Mouse (Mus musculus): ENCODE results near the gene Etv6.

Gene Etv6

DNA sequence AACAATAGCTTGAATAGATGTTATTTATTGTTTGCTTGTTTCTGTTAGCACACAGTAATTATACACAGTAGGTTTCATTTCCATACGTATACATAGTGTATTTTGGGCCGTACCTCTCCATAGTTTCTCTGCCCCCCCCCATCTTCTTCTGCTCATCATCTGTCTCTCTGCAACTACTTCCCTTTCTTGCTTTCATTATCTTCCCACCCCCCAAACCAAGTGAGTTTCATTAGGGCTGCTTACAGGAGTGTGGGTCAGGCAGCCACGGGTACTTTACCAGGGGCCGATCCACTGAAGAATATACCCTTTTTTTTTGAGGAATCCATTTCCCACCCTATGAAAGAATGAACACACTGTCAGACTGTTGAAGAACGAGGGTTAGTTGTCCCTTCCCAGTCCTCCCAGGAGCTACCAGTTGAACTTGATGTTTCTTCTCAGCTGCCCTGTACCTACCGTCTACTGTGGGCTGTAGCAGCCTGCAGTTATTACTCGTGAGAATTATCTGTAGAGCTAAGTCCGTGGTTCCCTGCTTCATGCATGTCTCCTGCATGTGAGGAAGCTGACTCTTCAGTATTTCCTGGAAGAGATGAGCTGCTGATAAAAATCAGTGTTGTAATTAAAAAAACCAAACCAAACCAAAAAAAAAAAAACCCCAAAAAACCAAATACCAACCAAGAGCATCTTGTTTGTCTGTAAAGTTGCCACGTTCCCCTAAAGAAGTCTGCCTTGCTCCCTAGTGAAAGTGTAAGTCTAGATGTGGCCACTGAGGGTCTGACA, 9.8 kb downstream of the Etv6 start:
- no peak for DNase-seq

DNA sequence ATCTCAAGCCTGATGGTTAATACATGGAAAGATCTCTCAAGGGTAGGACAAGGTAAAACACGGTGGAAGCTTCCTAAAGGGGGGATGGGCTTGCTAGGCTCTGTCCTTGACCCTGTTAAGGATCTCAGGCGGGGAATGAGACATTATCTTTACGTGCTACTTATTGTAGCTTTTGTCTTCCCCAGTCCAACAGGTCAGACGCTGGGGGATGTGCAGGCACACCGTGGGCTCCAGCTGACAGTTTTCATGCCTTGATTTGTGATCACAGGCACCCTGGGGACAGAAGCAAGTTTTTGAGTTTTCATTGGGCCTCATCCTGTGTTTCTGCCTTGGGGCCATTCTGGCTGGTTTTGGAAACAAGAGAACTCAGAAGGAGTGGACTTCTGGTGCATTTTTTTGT, 10.6 kb downstream of the Etv6 start:
- no peak for DNase-seq

DNA sequence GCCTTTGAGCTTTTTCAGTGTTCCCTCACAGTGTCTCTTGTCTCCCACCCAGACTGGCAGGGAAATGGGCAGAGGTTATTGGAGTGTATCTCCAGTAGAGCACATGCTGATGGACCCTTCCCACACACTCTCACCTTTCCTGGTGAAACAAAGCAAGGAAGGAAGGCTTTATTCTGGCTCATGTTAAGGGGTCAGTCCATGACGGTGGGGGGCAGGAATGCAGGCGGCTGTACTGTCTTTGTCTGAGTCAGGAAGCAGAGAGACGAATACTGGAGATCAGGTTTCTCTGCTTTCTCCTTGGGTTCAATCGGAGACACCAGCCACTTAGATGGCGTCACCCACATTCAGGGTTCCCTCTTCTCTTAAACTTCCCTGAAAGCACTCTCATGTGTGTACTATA, 11.7 kb downstream of the Etv6 start:
- no peak for DNase-seq

DNA sequence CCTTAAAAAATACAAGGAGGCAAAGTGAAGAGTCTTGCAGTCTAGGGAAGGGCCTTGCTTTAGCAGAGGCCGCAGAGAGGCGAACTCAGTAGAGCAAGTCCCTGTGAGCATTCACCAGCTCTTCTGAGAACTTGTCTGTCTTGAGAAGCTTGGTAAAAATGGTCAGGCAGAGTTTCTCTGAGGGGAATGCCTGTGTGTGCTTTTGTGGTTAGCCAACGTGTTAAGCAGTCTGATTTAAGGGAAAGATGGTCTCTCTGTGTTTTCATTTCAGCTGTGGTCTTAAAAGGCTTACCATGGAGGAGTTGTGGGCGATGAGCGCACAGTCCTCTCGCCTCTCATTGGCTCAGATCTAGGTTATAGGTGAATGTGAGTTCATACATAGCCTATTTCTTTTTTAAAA, 12.5 kb downstream of the Etv6 start:
- DNase-seq = no peak

DNA sequence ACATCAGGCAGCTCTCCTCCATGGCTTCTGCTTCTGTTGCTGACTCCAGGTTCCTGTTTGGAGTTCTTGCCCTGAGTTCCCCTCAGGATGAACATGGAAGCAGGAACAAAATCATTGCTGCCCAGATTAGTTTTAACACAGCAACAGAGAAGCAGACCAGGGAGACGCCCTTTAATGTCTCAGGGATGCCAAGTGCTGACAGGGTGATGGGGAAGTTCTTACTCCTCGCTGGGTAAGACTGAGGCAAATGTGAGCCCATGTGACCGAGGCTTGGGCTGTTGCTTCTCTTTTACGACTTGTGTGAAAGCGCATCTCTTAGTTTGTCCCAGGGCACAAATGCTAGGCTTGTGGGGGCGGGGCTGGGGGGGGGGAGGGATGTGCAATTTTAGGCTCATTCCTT, 13.5 kb downstream of the Etv6 start:
- no peak for DNase-seq

DNA sequence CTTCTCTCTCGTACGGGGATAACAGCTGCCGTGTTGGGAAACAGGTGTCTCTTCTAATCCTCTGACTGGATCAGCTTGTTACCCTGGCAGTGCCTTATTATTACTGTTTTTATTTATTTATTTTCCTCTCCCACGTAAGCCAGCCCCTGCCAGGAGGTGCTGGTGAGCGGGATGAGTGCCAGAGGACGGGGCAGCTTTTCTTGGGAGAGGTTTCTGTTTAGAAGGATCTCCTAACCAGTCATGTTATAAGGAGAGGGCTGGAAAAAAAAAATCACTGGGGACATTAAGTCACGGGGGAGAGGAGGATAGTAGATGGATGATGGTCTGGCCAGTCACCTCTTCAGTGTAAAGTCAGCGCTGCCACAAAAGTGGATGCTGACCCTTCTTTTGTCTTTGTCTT, 15.0 kb downstream of the Etv6 start:
- DNase-seq = no peak

DNA sequence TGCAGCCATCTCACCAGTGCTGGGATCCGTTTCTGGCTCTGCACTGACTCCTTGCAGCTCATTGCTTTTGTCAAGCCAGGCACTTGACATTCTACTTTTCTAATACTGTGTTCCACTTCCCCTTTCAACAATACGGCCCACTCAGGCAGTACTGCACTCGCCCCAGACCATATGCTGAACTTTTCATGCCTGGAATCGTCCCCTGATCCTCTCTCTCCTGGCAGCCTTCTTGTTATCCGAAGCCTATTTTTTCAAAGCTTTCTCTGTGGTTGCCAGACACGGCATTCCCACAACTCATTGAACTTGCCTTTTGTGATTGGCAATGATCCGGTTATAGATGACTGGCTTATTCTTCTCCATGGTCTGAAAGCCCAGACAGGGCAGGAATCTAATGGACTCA, 16.4 kb downstream of the Etv6 start:
- DNase-seq = no peak

DNA sequence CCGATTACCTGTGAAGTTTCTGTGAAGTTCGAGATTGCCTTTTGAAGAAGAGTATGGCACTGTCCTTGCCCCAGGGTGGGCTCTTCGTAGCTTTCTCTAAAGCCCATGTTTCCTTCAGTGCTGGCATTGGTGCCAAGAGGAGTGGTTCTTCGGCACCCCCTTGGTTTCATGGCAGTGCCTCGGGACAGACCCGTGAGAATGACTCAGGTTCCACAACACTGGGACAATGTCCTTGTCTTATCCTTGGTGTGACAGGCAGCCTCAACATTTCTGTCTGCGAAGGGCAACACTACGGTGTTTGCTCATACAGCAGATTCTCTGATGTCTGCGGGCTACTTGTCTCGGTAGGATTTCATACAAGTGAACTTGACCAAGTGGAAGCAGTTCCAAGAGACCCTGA, 17.6 kb downstream of the Etv6 start:
- DNase-seq = no peak

DNA sequence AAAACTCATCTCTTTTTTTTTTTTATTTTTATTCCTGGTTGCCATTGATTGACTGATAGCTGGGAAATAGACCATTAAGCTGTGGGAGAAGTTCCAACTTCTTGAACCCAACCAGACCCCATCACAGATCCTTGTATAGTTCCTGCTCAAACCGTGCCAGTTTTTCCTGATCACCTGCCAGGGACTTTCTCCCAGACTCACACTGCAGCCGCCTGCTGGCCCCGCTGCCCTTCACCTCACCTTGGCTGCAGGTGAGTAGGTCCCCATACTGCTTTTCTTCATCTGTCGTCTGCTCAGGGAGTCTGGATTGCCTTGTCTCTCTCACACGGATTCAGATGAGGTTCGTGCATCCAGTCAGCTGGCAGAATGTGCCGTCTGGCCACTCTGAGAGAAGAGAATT, 18.1 kb downstream of the Etv6 start:
- DNase-seq = no peak

DNA sequence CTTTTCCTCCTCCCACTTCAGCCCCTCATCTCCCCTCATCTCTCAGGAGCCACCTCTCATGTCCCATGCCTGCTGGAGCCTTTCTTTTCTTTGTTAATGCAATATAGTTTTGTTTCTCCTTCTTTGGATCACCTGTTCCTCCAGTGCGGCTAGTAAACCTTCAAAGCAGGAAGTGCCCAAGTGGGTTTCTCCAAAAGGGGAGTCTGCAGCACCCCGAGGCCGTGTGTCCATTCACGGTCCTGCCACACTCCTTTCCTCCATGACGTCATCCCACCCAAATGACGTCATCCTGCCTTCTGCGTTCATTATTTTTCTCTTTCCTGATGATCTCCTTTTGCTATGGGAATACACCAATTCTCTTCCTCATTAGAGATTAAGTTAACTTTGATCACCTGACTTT, 20.1 kb downstream of the Etv6 start:
- DNase-seq = no peak

DNA sequence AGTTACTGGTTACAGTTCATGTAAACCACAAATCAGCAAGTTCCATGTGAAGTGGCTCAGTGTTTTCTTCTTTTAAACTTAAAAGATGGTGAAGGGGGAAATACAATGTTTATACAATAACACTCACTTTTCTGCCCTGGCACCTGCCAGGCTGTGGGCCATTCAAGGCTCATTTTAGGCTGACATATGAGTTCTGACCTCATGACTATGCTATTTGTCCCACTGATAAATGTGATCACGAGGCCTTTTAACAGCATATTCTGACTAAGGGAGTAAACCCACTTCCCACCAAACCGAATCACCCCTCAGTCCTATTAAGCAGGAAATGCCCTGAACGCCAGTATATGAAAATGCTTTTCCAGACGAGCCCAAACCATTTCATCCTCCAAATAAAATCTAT, 23.0 kb downstream of the Etv6 start:
- no peak for DNase-seq

DNA sequence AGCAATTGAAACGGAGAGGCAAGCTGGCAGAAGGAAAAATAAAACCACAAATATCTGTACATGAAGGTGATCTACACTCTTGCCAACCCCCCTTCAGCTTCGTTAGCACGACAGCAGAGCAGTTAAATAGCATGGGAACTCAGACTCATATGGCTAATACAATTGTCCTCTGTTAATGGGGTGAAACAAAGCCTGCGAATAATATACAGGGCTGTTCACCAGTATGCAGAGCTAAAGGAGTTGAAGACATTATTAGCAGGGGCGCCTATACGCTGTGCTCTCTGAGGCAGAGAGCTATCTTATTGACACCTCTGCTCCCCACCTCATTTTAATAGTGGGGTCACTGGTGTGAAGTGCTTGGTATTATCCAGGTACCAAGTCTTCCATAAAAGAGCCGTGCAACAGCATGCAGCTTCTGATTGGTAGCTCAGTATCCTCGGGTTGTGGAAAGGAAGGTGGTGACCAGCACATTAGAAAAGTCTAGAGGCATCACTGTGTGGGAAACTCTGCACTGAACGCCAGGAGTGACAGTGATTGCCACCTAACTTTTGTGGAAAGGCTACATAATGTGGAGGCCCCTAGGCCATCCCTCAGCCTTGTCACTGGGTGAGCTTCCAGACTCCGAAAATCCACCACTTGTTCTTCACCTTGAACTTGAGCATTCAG, 23.5 kb downstream of the Etv6 start:
- no peak for DNase-seq

DNA sequence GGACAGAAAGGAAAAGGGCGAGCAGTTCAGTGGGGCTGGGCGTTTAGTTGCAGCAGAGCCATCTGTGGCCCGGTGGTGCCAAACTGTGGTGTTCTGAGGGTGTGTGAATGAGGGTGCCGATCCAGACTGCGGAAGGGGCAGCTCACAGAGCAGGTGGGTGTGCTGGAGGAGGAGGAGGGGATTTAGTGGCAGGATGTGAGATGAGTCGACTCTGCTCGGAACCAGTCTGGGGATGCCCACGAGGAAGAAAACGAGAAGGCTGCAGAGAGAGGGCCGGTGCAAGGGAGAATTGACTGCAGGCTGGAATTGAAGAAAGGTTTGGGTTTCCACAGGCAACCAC, 24.0 kb downstream of the Etv6 start:
- DNase-seq = no peak

DNA sequence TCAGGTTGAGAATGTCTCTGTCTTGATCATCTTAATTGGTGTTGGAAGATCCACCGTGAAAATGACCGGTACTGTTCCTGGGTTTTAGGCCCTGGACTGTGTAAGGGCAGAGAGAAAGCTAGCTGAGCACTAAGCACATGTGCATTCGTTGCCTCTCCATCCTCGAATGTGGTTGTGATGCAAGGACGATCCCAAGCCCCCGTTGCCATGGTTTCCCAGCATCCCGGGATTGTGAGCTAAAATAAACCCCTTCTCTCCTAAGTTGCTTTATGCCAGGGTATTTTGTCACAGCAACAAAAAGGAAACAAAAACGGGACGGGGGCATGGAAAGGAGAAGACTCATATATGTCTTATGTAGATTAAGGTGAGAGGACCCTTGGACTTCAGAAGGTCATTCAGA, 24.5 kb downstream of the Etv6 start:
- DNase-seq = no peak

DNA sequence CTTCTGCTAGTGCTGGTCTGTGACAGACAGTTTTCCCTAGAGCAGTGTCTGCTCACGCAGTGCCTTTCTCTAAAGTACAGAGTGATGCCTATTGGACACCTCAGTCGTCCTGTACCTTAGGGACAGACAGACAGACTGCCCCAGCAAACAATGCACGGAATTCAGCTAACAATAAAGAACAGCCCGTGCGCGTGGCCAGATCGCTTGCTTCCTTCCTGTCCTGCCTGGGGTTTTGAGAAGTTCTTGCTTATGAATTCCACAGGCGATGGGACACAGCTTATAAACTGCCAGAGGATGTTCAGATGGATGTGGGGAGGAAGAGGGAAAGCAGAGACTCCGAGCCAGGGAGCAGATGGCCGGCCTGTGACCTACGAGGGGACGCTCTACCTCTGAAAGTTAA, 25.3 kb downstream of the Etv6 start:
- no peak for DNase-seq

DNA sequence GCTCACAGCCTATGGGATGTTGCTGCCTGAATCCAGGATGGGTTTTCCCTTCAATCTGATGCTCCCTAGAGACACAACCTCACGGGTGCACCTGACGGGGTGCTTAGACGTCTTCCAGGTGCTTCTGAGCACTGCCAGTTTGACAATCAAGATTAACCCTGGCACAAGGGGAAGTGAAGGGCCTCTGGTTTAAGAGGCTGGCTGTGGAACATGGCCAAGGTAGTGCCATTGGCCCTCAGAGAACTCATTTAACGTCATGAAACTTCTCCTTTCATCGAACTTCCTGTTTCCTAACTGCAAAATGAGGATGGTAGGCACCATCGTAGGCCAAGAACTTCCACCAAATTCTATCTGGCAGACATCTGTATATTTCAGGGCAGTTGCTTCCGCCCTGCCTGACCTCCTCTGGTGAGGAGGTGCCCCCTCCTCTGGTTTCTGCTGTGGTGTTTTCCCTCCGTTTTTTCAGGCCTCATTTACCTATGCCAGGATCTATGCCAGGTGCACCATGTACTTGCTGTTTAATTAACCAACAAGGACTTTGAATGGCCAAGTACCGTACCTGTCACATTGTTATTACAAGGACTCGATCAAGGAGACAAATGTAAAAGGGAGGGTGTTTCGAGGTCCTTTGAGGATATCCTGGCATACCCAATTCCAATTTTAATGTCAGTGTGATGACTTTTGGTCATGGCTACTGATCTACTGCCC, 29.7 kb downstream of the Etv6 start:
- no peak for DNase-seq

DNA sequence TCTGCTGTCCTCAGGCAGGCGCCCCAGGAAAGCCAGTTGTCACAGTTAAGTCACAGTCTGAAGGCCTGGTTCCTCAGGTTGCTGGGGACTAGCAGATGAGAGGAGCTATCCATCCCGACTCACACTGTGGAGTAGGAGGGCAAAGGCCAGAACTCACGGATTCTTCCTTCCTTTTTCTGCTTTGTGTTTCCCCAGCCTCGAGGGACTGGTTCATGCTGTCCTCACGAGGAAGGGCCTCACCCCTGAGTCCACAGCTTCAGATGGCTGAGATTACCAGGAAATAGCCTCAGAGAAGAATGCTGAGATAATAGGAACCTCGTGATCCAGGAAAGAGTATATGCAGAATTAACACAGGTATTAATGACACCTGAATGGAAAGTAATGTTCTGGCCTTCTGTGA, 30.6 kb downstream of the Etv6 start:
- no peak for DNase-seq

DNA sequence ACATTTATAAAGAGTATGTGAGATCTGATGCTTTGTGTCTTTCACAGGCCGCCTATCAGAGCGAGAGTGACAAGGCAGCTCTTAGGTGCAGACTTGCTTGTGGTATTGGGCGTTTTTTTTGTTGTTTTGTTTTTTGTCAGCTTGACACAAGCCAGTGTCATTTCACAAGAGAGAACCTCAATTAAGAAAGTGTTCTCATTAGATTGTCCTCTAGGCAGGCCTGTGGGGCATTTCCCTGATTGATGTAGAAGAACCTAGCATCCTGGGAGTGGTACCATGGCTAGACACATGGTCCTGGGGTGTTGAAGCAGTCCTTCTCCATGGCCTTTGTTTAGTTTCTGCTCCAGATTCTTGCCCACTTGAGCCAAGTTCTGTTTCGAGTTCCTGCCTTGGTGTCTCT, 31.5 kb downstream of the Etv6 start:
- DNase-seq = no peak

DNA sequence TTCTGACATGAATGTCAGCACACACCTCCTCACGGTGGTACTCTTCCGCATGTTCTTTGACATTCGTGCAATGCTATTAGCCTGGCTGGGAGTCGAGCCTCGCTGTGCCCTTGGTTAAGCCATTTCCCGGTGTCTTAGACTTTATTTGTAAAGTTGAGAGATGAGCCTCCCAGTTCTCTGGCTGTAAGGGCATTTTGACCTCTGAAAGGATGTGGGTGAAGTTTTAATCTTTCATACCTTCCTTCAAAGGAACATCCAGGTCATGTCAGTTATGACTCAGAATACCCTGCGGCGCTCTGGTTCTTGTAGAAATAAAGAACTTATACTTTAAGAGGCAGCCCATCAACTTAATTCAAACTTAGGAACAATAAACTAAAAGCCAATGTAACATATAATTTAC, 32.0 kb downstream of the Etv6 start:
- DNase-seq = no peak

DNA sequence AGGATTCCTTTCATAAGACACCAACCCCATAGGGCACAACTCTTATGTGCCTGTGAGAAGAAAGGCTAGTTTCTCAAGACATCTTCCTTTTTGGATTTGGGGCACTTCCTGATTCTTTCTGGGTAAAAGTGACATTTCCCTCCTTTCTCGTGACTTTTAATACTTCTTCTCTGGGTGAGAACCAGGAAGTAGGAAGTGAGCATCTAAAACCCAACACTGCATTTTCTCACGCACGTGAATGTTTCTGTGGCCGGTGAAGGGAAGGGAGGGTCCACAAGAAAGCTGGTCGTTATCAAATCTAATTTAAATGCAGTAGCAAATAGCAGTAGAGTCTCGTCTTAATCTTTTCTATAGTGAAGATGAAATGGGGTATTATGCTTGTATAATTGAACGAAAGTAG, 36.9 kb downstream of the Etv6 start:
- no peak for DNase-seq

DNA sequence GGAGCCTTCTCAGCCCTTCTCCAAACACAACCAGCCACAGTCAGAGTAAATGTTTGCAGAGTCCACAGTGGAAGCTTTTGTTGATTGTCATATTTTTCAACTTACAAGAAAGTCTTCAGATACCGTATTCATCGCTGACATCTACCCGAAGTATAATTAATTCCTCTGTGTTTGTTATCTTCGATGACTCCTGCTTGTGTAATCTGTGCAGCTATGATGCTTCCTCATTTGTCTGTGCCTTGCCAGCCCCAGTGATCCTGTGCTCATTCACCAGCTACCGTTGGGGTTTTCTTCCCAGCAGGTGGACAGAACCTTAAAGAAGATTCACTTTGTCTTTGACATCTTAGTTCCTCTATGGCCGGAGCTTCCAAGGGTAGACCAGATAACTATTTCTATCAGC, 37.4 kb downstream of the Etv6 start:
- DNase-seq = no peak

DNA sequence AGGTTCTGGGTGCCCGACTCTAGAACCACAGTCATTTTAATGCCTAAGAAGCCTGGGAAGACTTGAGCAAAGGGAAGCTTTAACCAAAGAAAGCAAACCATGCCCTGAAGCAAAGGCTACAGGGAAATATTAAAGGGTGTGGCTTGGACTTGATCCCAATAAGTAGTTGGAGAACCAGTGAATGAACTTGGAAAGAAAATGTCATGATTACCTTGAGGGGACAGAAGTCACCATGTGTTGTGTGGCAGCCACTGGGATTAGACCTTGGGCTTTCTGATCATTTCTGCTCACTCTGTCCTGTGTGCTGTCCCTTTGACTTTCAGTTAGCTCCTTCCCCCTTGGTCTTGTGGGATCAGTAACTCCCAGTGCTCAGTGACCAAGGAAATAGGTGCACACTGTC, 38.9 kb downstream of the Etv6 start:
- no peak for DNase-seq

DNA sequence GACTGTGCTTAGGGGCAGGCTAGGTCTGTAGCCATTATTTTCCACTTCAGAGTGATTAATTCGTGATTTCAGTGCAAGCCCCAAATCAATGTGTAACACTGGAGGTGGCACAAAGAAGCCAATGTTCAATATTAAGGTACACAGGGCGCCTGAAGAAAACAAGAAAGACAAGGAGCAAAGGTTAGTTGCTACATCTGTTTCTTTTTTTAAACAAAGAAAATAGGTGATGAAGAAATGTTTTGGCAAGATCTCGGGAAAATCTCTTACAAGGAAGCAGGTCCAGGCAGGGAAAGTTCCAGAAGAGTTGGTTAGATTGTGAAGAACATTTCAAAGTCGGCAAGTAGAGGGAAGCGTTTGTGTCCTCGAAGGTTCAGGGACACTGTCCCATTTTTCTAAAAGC, 39.5 kb downstream of the Etv6 start:
- DNase-seq = no peak

DNA sequence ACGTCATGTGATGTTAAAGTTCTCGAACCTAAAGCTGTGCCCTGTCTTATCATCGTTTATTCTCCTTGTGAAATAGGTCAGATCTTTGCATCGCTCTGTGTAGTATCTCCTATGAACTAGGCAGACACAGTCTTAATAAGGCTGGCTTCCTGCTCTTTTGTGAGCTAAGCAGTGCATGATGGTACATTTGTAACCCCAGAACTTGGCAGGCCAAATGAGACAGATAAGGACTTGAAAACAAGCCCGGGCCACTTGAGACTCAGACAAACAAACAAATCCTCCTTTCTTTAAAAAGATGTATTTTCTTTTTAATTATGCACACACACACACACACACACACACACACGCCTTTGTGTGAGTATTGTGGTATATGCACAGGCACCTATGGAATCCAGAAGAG, 42.5 kb downstream of the Etv6 start:
- no peak for DNase-seq

DNA sequence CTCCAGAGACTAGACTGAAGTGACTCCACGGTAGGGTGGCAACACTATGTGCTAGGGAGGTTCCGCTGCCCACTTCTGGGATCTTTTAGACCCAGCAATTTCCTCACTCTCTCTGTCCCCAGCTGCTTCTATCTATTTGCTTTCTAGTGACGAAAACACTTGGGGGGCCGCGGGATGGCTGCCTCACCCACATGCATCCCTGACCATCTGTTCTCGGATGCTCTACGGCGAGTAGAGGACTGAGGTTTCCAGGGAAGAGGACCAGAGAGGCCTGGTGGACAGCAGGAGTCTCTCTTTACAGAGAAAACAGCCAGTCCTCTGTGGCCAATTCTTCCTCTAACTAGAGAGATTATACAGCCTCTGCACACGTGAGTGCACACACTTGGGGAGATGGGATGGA, 43.6 kb downstream of the Etv6 start:
- no peak for DNase-seq

Measured in liver (tissue).